18 mouse cellular contexts compared by ENCODE assay signal in genomic region chr9:106305228-106305627, GRCm38 (mm10). TPM values are rescaled to one million over a fixed set of nuclear protein-coding genes. Genes with fewer than 3 reads are reported as not detected.
DNase-seq lines count a peak whose midpoint lies in the region; ATAC-seq and TF ChIP-seq lines count a peak whose summit lies in the region.
"Had no signal": no experiment of that assay in that cellular context is flagged by ENCODE, and none has a peak within 500 bp of the region (broad histone marks: within the 10 kb centered on the region; RNA-seq: fewer than 3 reads in every experiment).

No protein-coding gene starts in this region.

- no peaks in the 10 kb centered on the region for H3K9me3 ChIP-seq in neural tube, embryonic 12.5 days
- H3K9me3 ChIP-seq in neural tube, embryonic 15.5 days (replicated peaks): no peaks in the 10 kb centered on the region
- no peaks in the 10 kb centered on the region for H3K9me3 ChIP-seq in stomach, postnatal 0 days (ENCODE audit: control insufficient read depth, low read length)
- H3K9me3 ChIP-seq: heart, embryonic 15.5 days; hindbrain, embryonic 13.5 days; limb, embryonic 15.5 days; lung, embryonic 15.5 days; midbrain, embryonic 12.5 days had no signal

- DNase-seq in adrenal gland, postnatal 14 days: peak; percentile 64
- no peak for DNase-seq in adrenal gland, adult 8-10 months
- DNase-seq in kidney, postnatal 36 days: peak; percentile 70 to 71
- peak; percentile 57 for DNase-seq in stomach, postnatal 0 days (ENCODE audit: low spot score)
- no peak for DNase-seq in liver
- DNase-seq in gastrocnemius, postnatal 10 days: no peak
- DNase-seq: B cell, adult 2 months; cerebellum, postnatal 10 days; thymus, postnatal 4 days had no signal

- no peak for ATAC-seq in neural tube, embryonic 12.5 days (ENCODE audit: low FRiP score, low read depth)
- no peak for ATAC-seq in neural tube, embryonic 15.5 days (ENCODE audit: low FRiP score)
- ATAC-seq in stomach, postnatal 0 days (ENCODE audit: low FRiP score, low TSS enrichment): no peak

- no peaks in the 10 kb centered on the region; the same call in 1 of the 2 replicates for H3K36me3 ChIP-seq in neural tube, embryonic 12.5 days
- no peaks in the 10 kb centered on the region; the same call in 1 of the 2 replicates for H3K36me3 ChIP-seq in neural tube, embryonic 15.5 days
- H3K36me3 ChIP-seq in stomach, postnatal 0 days (ENCODE audit: control insufficient read depth, insufficient read depth, low read length): no peaks in the 10 kb centered on the region; the same call in 1 of the 2 replicates
- H3K36me3 ChIP-seq: midbrain, embryonic 12.5 days had no signal

- no peak for TF ChIP-seq EP300 in stomach, postnatal 0 days (optimal IDR thresholded peaks at IDR 0.05)

- no peaks in the 10 kb centered on the region for H3K4me1 ChIP-seq in neural tube, embryonic 12.5 days
- no peaks in the 10 kb centered on the region for H3K4me1 ChIP-seq in neural tube, embryonic 15.5 days
- no peaks in the 10 kb centered on the region for H3K4me1 ChIP-seq in stomach, postnatal 0 days (replicated peaks; ENCODE audit: control insufficient read depth, insufficient read depth)
- H3K4me1 ChIP-seq: hindbrain, embryonic 13.5 days; midbrain, embryonic 12.5 days had no signal

- H3K27me3 ChIP-seq in neural tube, embryonic 12.5 days (replicated peaks): no peaks in the 10 kb centered on the region
- H3K27me3 ChIP-seq in neural tube, embryonic 15.5 days (replicated peaks): no peaks in the 10 kb centered on the region
- no peaks in the 10 kb centered on the region for H3K27me3 ChIP-seq in stomach, postnatal 0 days (ENCODE audit: control insufficient read depth, insufficient read depth, low read length)
- H3K27me3 ChIP-seq: heart, embryonic 15.5 days; hindbrain, embryonic 13.5 days; limb, embryonic 15.5 days; lung, embryonic 15.5 days; midbrain, embryonic 12.5 days had no signal

- no peak for TF ChIP-seq CTCF in stomach, postnatal 0 days (IDR thresholded peaks at IDR 0.05; ENCODE audit: low read depth)

- H3K4me2 ChIP-seq in neural tube, embryonic 12.5 days (replicated peaks): no peak overlapping the region
- H3K4me2 ChIP-seq in neural tube, embryonic 15.5 days: no peak overlapping the region
- no peak overlapping the region for H3K4me2 ChIP-seq in stomach, postnatal 0 days (replicated peaks; ENCODE audit: low read depth)
- H3K4me2 ChIP-seq: heart, embryonic 15.5 days; hindbrain, embryonic 13.5 days; limb, embryonic 15.5 days; lung, embryonic 15.5 days; midbrain, embryonic 12.5 days had no signal

- 83% methylated on average over 7 of the region's 7 CpGs for WGBS in neural tube, embryonic 12.5 days
- 83% methylated on average over 7 of the region's 7 CpGs for WGBS in neural tube, embryonic 15.5 days
- 54% methylated on average over 7 of the region's 7 CpGs for WGBS in stomach, postnatal 0 days

- no peak overlapping the region for H3K4me3 ChIP-seq in neural tube, embryonic 12.5 days
- H3K4me3 ChIP-seq in neural tube, embryonic 15.5 days (replicated peaks): no peak overlapping the region
- no peak overlapping the region for H3K4me3 ChIP-seq in stomach, postnatal 0 days (ENCODE audit: low read depth, low read length)
- H3K4me3 ChIP-seq: erythroblast, embryonic 14.5 days; heart, embryonic 15.5 days; hindbrain, embryonic 13.5 days; limb, embryonic 15.5 days; lung, embryonic 15.5 days; midbrain, embryonic 12.5 days; myocyte had no signal

- H3K27ac ChIP-seq in neural tube, embryonic 12.5 days: no peak overlapping the region
- no peak overlapping the region for H3K27ac ChIP-seq in neural tube, embryonic 15.5 days (replicated peaks)
- H3K27ac ChIP-seq in stomach, postnatal 0 days (replicated peaks): no peak overlapping the region
- H3K27ac ChIP-seq: heart, embryonic 15.5 days; hindbrain, embryonic 13.5 days; lung, embryonic 15.5 days; midbrain, embryonic 12.5 days had no signal

- H3K9ac ChIP-seq in neural tube, embryonic 12.5 days: 0 out of 2 replicates have a peak overlapping the region, but pooled peaks have one; percentile 2
- no peak overlapping the region for H3K9ac ChIP-seq in neural tube, embryonic 15.5 days (replicated peaks)
- no peak overlapping the region for H3K9ac ChIP-seq in stomach, postnatal 0 days (ENCODE audit: low read length)
- H3K9ac ChIP-seq: heart, embryonic 15.5 days; hindbrain, embryonic 13.5 days; limb, embryonic 15.5 days; lung, embryonic 15.5 days; midbrain, embryonic 12.5 days had no signal

RNA-seq across cellular contexts. Expression of gene Poc1a, which starts 24.4 kb away (rescaled TPM):
- total RNA-seq in adrenal gland, postnatal 14 days (2021): 7.9 and 8.3 TPM in 2 replicates
- 1 to 10 TPM; 3.9 to 6.5 (median 5.5) TPM for total RNA-seq in adrenal gland, adult 8-10 months (2022)
- polyA plus RNA-seq in neural tube, embryonic 12.5 days (2016; fragmentation: Nextera tagmentation; extraction: Ambion mirVana): 17.1 and 17.5 TPM in 2 replicates
- 7.0 and 13.3 TPM in 2 replicates for polyA plus RNA-seq in neural tube, embryonic 15.5 days (2015; fragmentation: Nextera tagmentation; extraction: Ambion mirVana)
- 13.0 and 13.3 TPM in 2 replicates for polyA plus RNA-seq in stomach, postnatal 0 days (2015; fragmentation: Nextera tagmentation; extraction: Ambion mirVana)
- 1 to 10 TPM; 3.7 to 5.2 TPM for total RNA-seq in gastrocnemius, postnatal 10 days (2021)

RNA-seq across cellular contexts. Expression of gene Alas1, which starts 56.8 kb away (rescaled TPM):
- 1,325 and 1,932 TPM in 2 replicates for total RNA-seq in adrenal gland, postnatal 14 days (2021)
- total RNA-seq in adrenal gland, adult 8-10 months (2022): 1,000 to 10,000 TPM in 3 of 4 experiments, 100 to 1,000 TPM in 1; 739 to 2,154 (median 1,752) TPM
- polyA plus RNA-seq in neural tube, embryonic 12.5 days (2016; fragmentation: Nextera tagmentation; extraction: Ambion mirVana): 94.8 and 99.5 TPM in 2 replicates
- polyA plus RNA-seq in neural tube, embryonic 15.5 days (2015; fragmentation: Nextera tagmentation; extraction: Ambion mirVana): 105 and 107 TPM in 2 replicates
- 145 and 152 TPM in 2 replicates for polyA plus RNA-seq in stomach, postnatal 0 days (2015; fragmentation: Nextera tagmentation; extraction: Ambion mirVana)
- 100 to 1,000 TPM; 152 to 165 TPM for total RNA-seq in gastrocnemius, postnatal 10 days (2021)

Comparison
In these comparisons a context has a peak if more than half of its experiments do, and no peak if none do; other contexts are left out.
1. DNase-seq: peak in adrenal gland, postnatal 14 days (single experiment), kidney, postnatal 36 days (2 of 2) and stomach, postnatal 0 days (single experiment); none in adrenal gland, adult 8-10 months (single experiment), liver (single experiment) and gastrocnemius, postnatal 10 days (single experiment).